Comparison of ENCODE assay signal across 8 mouse cellular contexts in the genomic region with DNA sequence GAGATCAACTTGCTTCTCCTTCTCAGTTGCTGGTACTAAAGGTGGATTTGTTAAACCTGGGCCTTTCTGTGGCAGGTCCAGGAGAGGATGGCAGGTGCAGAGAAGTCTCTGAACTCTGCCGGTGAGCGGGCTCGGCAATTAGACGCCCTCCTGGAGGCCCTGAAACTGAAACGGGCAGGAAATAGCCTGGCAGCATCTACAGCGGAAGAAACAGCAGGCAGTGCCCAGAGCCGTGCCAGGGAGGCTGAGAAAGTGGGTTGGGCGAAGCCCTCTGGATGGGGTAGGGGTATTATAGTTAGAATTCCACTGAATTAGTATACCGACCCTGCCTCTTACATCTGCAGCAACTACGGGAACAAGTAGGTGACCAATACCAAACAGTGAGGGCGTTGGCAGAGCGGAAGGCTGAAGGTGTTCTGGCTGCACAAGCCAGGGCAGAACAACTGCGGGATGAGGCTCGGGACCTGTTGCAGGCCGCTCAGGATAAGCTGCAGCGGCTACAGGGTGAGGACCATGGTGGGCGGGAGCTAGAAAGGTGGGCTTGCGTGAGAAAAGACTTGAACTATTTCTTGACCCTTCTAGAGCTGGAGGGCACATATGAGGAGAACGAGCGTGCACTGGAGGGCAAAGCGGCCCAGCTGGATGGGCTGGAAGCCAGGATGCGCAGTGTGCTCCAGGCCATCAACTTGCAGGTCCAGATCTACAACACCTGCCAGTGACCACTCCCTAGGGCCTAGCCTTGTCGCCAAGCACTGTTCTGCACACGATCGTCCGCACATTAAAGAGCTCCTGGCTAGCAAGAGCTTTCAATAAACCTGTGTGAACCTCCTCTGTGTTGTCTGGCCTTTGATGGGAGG. TPM values are rescaled to one million over a fixed set of nuclear protein-coding genes. Genes with fewer than 3 reads are reported as not detected.
DNase-seq lines count a peak whose midpoint lies in the region; ATAC-seq and TF ChIP-seq lines count a peak whose summit lies in the region.

No protein-coding gene starts in this region.

- peak overlapping the region; percentile 78 for H3K4me2 ChIP-seq in heart, postnatal 0 days (ENCODE audit: low read depth, low read length)

- 56% methylated on average over 26 of the region's 26 CpGs for WGBS in kidney, adult 2 months
- 64% methylated on average over 26 of the region's 26 CpGs for WGBS in heart, postnatal 0 days
- 69% methylated on average over 26 of the region's 26 CpGs for WGBS in midbrain, embryonic 10.5 days

- no peak for TF ChIP-seq EP300 in MEL (IDR thresholded peaks at IDR 0.05; ENCODE audit: low read depth in 1 of 2, low read length in 2 of 2)
- no peak for TF ChIP-seq EP300 in heart, postnatal 0 days (IDR thresholded peaks at IDR 0.05; ENCODE audit: low read depth)

- peaks cover 23% of the 10 kb centered on the region for H3K79me2 ChIP-seq in MEL (ENCODE audit: control insufficient read depth, insufficient read depth, low read length, poor library complexity)

- H3K9ac ChIP-seq in MEL (ENCODE audit: control insufficient read depth, low read depth, low read length, poor library complexity, severe bottlenecking), result peak overlapping the region; percentile 95
- no peak overlapping the region for H3K9ac ChIP-seq in heart, postnatal 0 days (replicated peaks; ENCODE audit: low read depth, low read length)

- peaks cover 6% of the 10 kb centered on the region for H3K4me1 ChIP-seq in kidney, adult 2 months (ENCODE audit: control insufficient read depth, insufficient read depth, low read length)
- peaks cover 4 to 9% of the 10 kb centered on the region in 2 experiments for H3K4me1 ChIP-seq in MEL (ENCODE audit: control insufficient read depth in 1 of 2, insufficient read depth in 2 of 2, low read length in 2 of 2)
- H3K4me1 ChIP-seq in heart, postnatal 0 days (ENCODE audit: control insufficient read depth, insufficient read depth), result peaks cover 12% of the 10 kb centered on the region
- H3K4me1 ChIP-seq in midbrain, embryonic 10.5 days, result peaks cover 35% of the 10 kb centered on the region

- ATAC-seq in heart, postnatal 0 days (ENCODE audit: insufficient read depth, low read depth), result no peak; the same call in 1 of the 2 replicates

- no peak for DNase-seq in kidney, adult 2 months
- DNase-seq in kidney, adult 8-10 months, result no peak
- no peak for DNase-seq in MEL (ENCODE audit: low read depth, low spot score)
- DNase-seq in heart, postnatal 0 days (ENCODE audit: low spot score), result no peak
- DNase-seq in midbrain, embryonic 10.5 days (ENCODE audit: low spot score), result no peak
- DNase-seq in embryo, embryonic 11 days, result no peak
- DNase-seq in frontal cortex, postnatal 25 days (ENCODE audit: low spot score in 2 of 2), result no peak
- no peak for DNase-seq in adrenal gland, adult 2 months

- H3K27ac ChIP-seq in kidney, adult 2 months (ENCODE audit: insufficient read depth, low read depth, low read length), result peak overlapping the region; percentile 75
- peak overlapping the region; percentile 91 for H3K27ac ChIP-seq in MEL (ENCODE audit: control insufficient read depth, low read depth, low read length)
- H3K27ac ChIP-seq in heart, postnatal 0 days (ENCODE audit: low read depth), result peak overlapping the region; percentile 95
- H3K27ac ChIP-seq in midbrain, embryonic 10.5 days (replicated peaks), result peak overlapping the region; percentile 93

- H3K4me3 ChIP-seq in kidney, adult 2 months (ENCODE audit: insufficient read depth, low read depth, low read length), result peak overlapping the region; percentile 81
- peak overlapping the region; percentile 92 to 93 for H3K4me3 ChIP-seq in MEL (ENCODE audit: control insufficient read depth in 1 of 2, insufficient read depth in 1 of 2, low read depth in 2 of 2, low read length in 2 of 2)
- peak overlapping the region; percentile 66 for H3K4me3 ChIP-seq in heart, postnatal 0 days (ENCODE audit: low read depth, low read length)
- peak overlapping the region; percentile 99 for H3K4me3 ChIP-seq in midbrain, embryonic 10.5 days

- no peak for TF ChIP-seq RAD21 in MEL (IDR thresholded peaks at IDR 0.05; ENCODE audit: low read depth, low read length)

- H3K27me3 ChIP-seq in kidney, adult 2 months (replicated peaks; ENCODE audit: control insufficient read depth, insufficient read depth, low read length), result no peaks in the 10 kb centered on the region
- no peaks in the 10 kb centered on the region for H3K27me3 ChIP-seq in MEL (ENCODE audit: control insufficient read depth in 1 of 2, insufficient read depth in 2 of 2, low read length in 2 of 2)
- H3K27me3 ChIP-seq in heart, postnatal 0 days (ENCODE audit: control insufficient read depth, insufficient read depth, low read length), result no peaks in the 10 kb centered on the region
- H3K27me3 ChIP-seq in midbrain, embryonic 10.5 days (ENCODE audit: low read depth, poor library complexity, severe bottlenecking), result no peaks in the 10 kb centered on the region

- TF ChIP-seq POLR2A in kidney, adult 2 months (IDR thresholded peaks at IDR 0.05; ENCODE audit: low read depth, low read length), result peak; percentile 5
- TF ChIP-seq POLR2A in MEL (IDR thresholded peaks at IDR 0.05; ENCODE audit: control insufficient read depth in 1 of 2, insufficient read depth in 1 of 2, low read depth in 1 of 2, low read length in 2 of 2, poor library complexity in 1 of 2), result no peak; a peak in 1 of 4 replicates

- H3K36me3 ChIP-seq in kidney, adult 2 months (ENCODE audit: control insufficient read depth, insufficient read depth, low read length), result peaks cover 3% of the 10 kb centered on the region; the same call in 1 of the 2 replicates
- peaks cover 5 to 14% of the 10 kb centered on the region in 2 experiments; a peak in 3 of 4 replicates for H3K36me3 ChIP-seq in MEL (ENCODE audit: control insufficient read depth in 1 of 2, insufficient read depth in 2 of 2, low read length in 2 of 2)
- peaks cover 81% of the 10 kb centered on the region for H3K36me3 ChIP-seq in heart, postnatal 0 days (replicated peaks; ENCODE audit: control insufficient read depth, insufficient read depth, low read length)
- H3K36me3 ChIP-seq in midbrain, embryonic 10.5 days, result peaks cover 80% of the 10 kb centered on the region

- no peak for TF ChIP-seq CTCF in kidney, adult 2 months (conservative IDR thresholded peaks at IDR 0.05; ENCODE audit: insufficient read depth, insufficient read length, low read depth, low read length)
- TF ChIP-seq CTCF in MEL (IDR thresholded peaks at IDR 0.05 in 2 of 3, conservative IDR thresholded peaks at IDR 0.05 in 1 of 3; ENCODE audit: control insufficient read depth in 1 of 3, insufficient read depth in 1 of 3, low read depth in 2 of 3, low read length in 3 of 3, poor library complexity in 1 of 3, severe bottlenecking in 1 of 3), result no peak
- no peak for TF ChIP-seq CTCF in heart, postnatal 0 days (IDR thresholded peaks at IDR 0.05; ENCODE audit: low read depth)

- no peaks in the 10 kb centered on the region for H3K9me3 ChIP-seq in MEL (replicated peaks; ENCODE audit: insufficient read depth, low read length)
- H3K9me3 ChIP-seq in heart, postnatal 0 days (replicated peaks; ENCODE audit: control insufficient read depth, low read length), result no peaks in the 10 kb centered on the region
- H3K9me3 ChIP-seq in midbrain, embryonic 10.5 days (replicated peaks), result no peaks in the 10 kb centered on the region

RNA-seq across cellular contexts. Expression of a gene that starts 0.5 kb away (rescaled TPM):
- polyA plus RNA-seq in kidney, adult 2 months (2012; rRNA removed), result 107 and 137 TPM in 2 replicates
- 69.0 and 76.1 TPM in 2 replicates for total RNA-seq in MEL (2012; rRNA removed)
- polyA plus RNA-seq in MEL (2012; ENCODE audit: insufficient read depth in 1 of 2, insufficient read length in 2 of 2, low read depth in 1 of 2, low replicate concordance in 2 of 2, missing spikeins in 1 of 2), result 100 to 1,000 TPM in 1 of 2 experiments, not detected in 1; 162 TPM
- 108 and 136 TPM in 2 replicates for total RNA-seq in heart, postnatal 0 days (2014; rRNA removed; ENCODE audit: low replicate concordance)
- 34.8 and 38.2 TPM in 2 replicates for polyA plus RNA-seq in heart, postnatal 0 days (2015; fragmentation: Nextera tagmentation; extraction: Ambion mirVana)
- polyA plus RNA-seq in midbrain, embryonic 10.5 days (2016; fragmentation: Nextera tagmentation; extraction: Ambion mirVana), result 79.4 and 91.6 TPM in 2 replicates
- 100 to 1,000 TPM; 172 to 248 TPM for total RNA-seq in adrenal gland, adult 2 months (2021)
- polyA plus RNA-seq in adrenal gland, adult 2 months (2012; rRNA removed), result 221 and 261 TPM in 2 replicates

RNA-seq across cellular contexts. Expression of a gene that starts 10.4 kb away (rescaled TPM):
- polyA plus RNA-seq in kidney, adult 2 months (2012; rRNA removed), result 80.4 and 89.1 TPM in 2 replicates
- 0.56 and 0.58 TPM in 2 replicates for total RNA-seq in MEL (2012; rRNA removed)
- polyA plus RNA-seq in MEL (2012; ENCODE audit: insufficient read depth in 1 of 2, insufficient read length in 2 of 2, low read depth in 1 of 2, low replicate concordance in 2 of 2, missing spikeins in 1 of 2), result under 1 TPM in 1 of 2 experiments, not detected in 1; 0.84 TPM
- 161 and 182 TPM in 2 replicates for total RNA-seq in heart, postnatal 0 days (2014; rRNA removed; ENCODE audit: low replicate concordance)
- 44.4 and 50.8 TPM in 2 replicates for polyA plus RNA-seq in heart, postnatal 0 days (2015; fragmentation: Nextera tagmentation; extraction: Ambion mirVana)
- 42.7 and 46.2 TPM in 2 replicates for polyA plus RNA-seq in midbrain, embryonic 10.5 days (2016; fragmentation: Nextera tagmentation; extraction: Ambion mirVana)
- 100 to 1,000 TPM in 1 of 2 experiments, 10 to 100 TPM in 1; 94.0 to 107 TPM for total RNA-seq in adrenal gland, adult 2 months (2021)
- polyA plus RNA-seq in adrenal gland, adult 2 months (2012; rRNA removed), result 136 and 150 TPM in 2 replicates

RNA-seq across cellular contexts. Expression of a gene that starts 17.6 kb away (rescaled TPM):
- polyA plus RNA-seq in kidney, adult 2 months (2012; rRNA removed), result 175 and 188 TPM in 2 replicates
- total RNA-seq in MEL (2012; rRNA removed), result 267 and 286 TPM in 2 replicates
- 100 to 1,000 TPM in 1 of 2 experiments, not detected in 1; 407 TPM for polyA plus RNA-seq in MEL (2012; ENCODE audit: insufficient read depth in 1 of 2, insufficient read length in 2 of 2, low read depth in 1 of 2, low replicate concordance in 2 of 2, missing spikeins in 1 of 2)
- total RNA-seq in heart, postnatal 0 days (2014; rRNA removed; ENCODE audit: low replicate concordance), result 175 and 188 TPM in 2 replicates
- polyA plus RNA-seq in heart, postnatal 0 days (2015; fragmentation: Nextera tagmentation; extraction: Ambion mirVana), result 44.7 and 49.2 TPM in 2 replicates
- polyA plus RNA-seq in midbrain, embryonic 10.5 days (2016; fragmentation: Nextera tagmentation; extraction: Ambion mirVana), result 112 and 115 TPM in 2 replicates
- 100 to 1,000 TPM; 186 to 192 TPM for total RNA-seq in adrenal gland, adult 2 months (2021)
- 173 and 186 TPM in 2 replicates for polyA plus RNA-seq in adrenal gland, adult 2 months (2012; rRNA removed)

RNA-seq across cellular contexts. Expression of a gene that starts 26.7 kb away (rescaled TPM):
- polyA plus RNA-seq in kidney, adult 2 months (2012; rRNA removed), result 76.3 and 85.5 TPM in 2 replicates
- total RNA-seq in MEL (2012; rRNA removed), result 122 and 126 TPM in 2 replicates
- polyA plus RNA-seq in MEL (2012; ENCODE audit: insufficient read depth in 1 of 2, insufficient read length in 2 of 2, low read depth in 1 of 2, low replicate concordance in 2 of 2, missing spikeins in 1 of 2), result 100 to 1,000 TPM in 1 of 2 experiments, 10 to 100 TPM in 1; 84.5 to 161 TPM
- total RNA-seq in heart, postnatal 0 days (2014; rRNA removed; ENCODE audit: low replicate concordance), result 138 and 154 TPM in 2 replicates
- polyA plus RNA-seq in heart, postnatal 0 days (2015; fragmentation: Nextera tagmentation; extraction: Ambion mirVana), result 52.5 and 55.4 TPM in 2 replicates
- polyA plus RNA-seq in midbrain, embryonic 10.5 days (2016; fragmentation: Nextera tagmentation; extraction: Ambion mirVana), result 150 and 171 TPM in 2 replicates
- total RNA-seq in adrenal gland, adult 2 months (2021), result 100 to 1,000 TPM; 105 to 126 TPM
- 119 and 129 TPM in 2 replicates for polyA plus RNA-seq in adrenal gland, adult 2 months (2012; rRNA removed)

RNA-seq across cellular contexts. Expression of a gene that starts 28.5 kb away (rescaled TPM):
- polyA plus RNA-seq in kidney, adult 2 months (2012; rRNA removed), result 35.0 and 35.8 TPM in 2 replicates
- total RNA-seq in MEL (2012; rRNA removed), result 48.0 and 71.9 TPM in 2 replicates
- 10 to 100 TPM; 57.3 to 77.2 TPM for polyA plus RNA-seq in MEL (2012; ENCODE audit: insufficient read depth in 1 of 2, insufficient read length in 2 of 2, low read depth in 1 of 2, low replicate concordance in 2 of 2, missing spikeins in 1 of 2)
- 180 and 186 TPM in 2 replicates for total RNA-seq in heart, postnatal 0 days (2014; rRNA removed; ENCODE audit: low replicate concordance)
- 91.6 and 92.7 TPM in 2 replicates for polyA plus RNA-seq in heart, postnatal 0 days (2015; fragmentation: Nextera tagmentation; extraction: Ambion mirVana)
- 43.1 and 52.1 TPM in 2 replicates for polyA plus RNA-seq in midbrain, embryonic 10.5 days (2016; fragmentation: Nextera tagmentation; extraction: Ambion mirVana)
- 10 to 100 TPM; 19.4 to 24.5 TPM for total RNA-seq in adrenal gland, adult 2 months (2021)
- polyA plus RNA-seq in adrenal gland, adult 2 months (2012; rRNA removed), result 73.1 and 81.9 TPM in 2 replicates

Comparison
In these comparisons a context has a peak if more than half of its experiments do, and no peak if none do; other contexts are left out.
1. RNA of a gene that starts 10.4 kb away (polyA plus RNA-seq): 136 to 150 TPM in adrenal gland, adult 2 months, 80.4 to 89.1 TPM in kidney, adult 2 months, 44.4 to 50.8 TPM in heart, postnatal 0 days and 42.7 to 46.2 TPM in midbrain, embryonic 10.5 days; 0.84 TPM in MEL; every median in the first group is over 10 times any median in the second.
2. Peak in every context shown above with its lines, with median percentiles within 50 percentile points of each other: H3K27ac ChIP-seq and H3K4me3 ChIP-seq.